Mouse (Mus musculus) layer of hippocampus, adult 18-20 months (tissue): ENCODE results near the gene Micu1. TPM values are rescaled to one million over a fixed set of nuclear protein-coding genes. Genes with fewer than 3 reads are reported as not detected.
"Not testable (repeated sequence)": the region's sequence is repeated elsewhere in the genome, so short reads cannot be mapped to it uniquely, and the experiment has no call there.

Experiments used
- DNase-seq, 2 experiments: peaks; one replicate each; pipeline ENCODE4 v3.0.0; 2022; ENCODE audit warnings: low spot score in 2 of 2
- total RNA-seq, 2 experiments: library from RNA; stranded (reverse); gene quantifications; 2 replicates each; pipeline ENCODE4 v1.2.3; 2021

Micu1 gene
- total RNA-seq, 2 experiments from 2014 or later = 97.8 to 101 TPM

DNA sequence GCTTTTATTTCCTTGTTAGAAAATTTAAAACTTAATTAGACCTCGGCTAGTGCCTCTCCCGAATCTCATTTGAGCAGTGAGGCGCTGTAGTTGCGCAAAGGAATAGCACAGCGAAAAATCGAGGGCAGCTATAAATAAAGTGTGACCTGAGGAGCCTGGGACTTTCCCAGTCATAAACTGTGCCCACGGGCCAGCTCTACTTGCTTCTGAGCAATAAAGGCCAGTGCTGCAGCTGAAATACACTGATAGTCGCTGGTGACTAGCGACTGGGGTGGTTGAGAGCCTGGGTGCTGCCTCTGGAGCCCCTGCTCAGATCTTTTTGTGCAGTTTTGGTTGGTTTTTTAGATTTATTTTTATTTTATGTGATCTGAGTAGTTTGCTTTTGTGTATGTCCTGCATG is 142.4 kb downstream of the Micu1 start:
- no peak for DNase-seq

DNA sequence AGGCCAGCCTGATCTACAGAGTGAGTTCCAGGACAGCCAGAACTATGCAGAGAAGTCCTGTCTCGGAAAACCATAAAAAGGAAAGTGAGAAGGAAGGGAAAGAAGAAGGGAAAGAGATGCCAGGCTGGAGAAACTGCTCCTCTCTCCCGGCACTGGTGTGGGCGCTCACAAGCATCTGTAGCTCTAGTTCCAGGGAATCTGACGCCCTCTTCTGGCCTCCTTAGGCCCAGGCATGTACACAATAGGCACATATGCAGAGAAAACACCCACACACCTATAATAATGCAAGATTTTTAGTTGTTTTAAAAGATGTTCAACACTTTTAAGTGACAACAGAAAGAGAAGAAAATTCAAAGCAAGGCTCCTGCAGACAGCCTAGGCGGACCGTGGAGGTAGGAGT is 144.1 kb downstream of the Micu1 start:
- DNase-seq = peak in 1 of 2 experiments; percentile 82

DNA sequence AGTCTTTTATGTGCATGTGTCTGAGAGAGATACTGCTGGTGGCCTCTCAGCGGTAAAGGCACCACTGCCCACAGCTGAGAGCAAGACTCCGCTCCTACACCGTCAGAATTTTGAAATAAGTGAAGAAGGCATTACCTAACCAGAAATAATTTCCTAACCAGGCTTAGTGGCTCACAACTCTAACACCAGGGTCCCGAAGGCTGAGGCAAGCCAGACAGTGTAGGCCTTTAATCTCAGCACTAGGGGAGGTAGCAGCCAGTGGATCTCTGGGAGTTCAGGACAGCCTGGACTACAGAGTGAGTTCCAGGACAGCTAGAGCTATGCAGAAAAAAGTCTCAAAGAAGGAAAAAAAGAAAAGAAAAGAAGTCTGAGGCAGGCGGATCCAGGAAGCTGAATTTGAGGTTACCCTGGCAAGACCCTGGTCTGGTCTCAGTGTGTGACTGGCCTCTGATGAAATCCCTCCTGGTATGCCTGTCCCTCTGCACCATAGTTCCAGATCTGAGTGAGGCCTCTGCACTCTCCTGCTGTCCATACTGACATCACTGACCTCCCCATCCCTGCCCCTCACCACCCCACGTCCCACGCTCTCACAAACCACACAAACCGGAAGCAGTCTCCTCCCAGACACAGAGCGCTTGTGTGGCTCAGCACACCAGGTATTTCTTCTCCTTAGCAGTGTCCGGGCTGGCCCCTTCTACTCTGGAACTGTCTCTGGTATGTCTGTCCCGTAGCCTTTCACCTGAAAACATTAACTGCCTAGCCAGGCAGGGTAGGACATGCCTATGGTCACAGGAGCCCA is 146.0 kb downstream of the Micu1 start:
- no peak for DNase-seq

GRCm38 (mm10) chr10:59848953-59849352 is 146.7 kb downstream of the Micu1 start:
- DNase-seq = no peak

DNA sequence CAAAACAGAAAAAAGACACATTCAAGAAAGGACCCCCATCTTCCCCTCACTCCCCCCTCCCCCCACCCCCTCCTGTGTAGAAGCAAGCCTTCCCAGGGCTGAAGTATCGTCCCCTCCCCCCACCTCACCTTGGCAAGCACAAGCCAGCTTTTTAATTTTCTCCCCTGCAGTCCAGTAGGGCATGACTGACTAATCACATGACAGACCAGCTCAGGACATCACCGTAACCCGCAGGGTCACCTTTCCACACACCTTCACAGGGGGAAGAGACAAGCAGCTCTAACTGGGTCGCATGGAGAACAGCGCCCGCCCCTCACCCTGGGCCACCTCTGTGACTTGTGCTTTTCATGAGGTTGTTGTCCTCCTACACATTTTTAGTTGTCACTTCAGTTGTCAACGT is 147.1 kb downstream of the Micu1 start:
- no peak for DNase-seq

DNA sequence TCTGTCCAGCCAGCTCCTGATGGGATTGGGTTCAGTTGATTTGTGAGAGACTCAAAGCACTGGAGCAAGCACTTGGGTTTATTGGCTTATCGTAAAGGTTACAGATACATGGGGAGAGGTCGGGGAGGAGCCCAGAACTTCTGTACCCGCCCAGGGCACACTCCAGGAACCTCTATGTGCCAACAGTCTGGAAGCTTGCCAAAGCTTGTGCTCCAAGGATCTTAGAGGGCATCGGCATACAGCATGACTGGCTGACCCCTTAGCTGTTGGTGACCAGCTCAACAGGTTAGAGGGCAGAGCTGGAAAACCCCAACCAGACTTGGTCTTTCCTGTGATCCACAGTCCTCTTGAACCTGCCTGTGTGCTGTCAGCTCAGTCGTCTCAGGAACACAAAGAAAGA is 154.9 kb downstream of the Micu1 start:
- DNase-seq = no peak

DNA sequence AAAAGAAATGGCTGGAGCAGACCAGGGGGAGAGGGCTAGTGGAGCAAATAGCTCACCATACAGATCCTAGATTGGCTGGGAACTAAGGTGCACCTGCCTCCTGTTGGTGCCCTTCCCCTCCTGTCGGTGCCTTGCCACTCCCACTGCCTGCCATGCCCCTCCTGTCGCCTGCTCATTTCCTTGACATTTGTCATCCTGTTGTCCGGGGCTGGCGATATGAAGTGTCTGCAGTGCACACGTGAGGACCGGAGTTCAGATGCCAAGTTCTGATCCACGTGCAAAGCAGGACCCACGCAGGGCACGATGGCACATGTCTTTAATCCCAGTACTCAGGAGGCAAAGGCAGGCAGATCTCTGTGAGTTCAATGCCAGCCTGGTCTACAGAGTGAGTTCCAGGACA is 158.4 kb downstream of the Micu1 start:
- no peak for DNase-seq

GRCm38 (mm10) chr10:59861201-59861600 is 158.9 kb downstream of the Micu1 start:
- no peak for DNase-seq

- no peak for DNase-seq
Observed at GRCm38 (mm10) chr10:59862816-59863440, 160.7 kb downstream of the Micu1 start.

- DNase-seq = no peak
Observed at GRCm38 (mm10) chr10:59863620-59864019, 161.3 kb downstream of the Micu1 start.

GRCm38 (mm10) chr10:59864232-59864875 is 162.1 kb downstream of the Micu1 start:
- peak; percentile 50 to 74 for DNase-seq

DNA sequence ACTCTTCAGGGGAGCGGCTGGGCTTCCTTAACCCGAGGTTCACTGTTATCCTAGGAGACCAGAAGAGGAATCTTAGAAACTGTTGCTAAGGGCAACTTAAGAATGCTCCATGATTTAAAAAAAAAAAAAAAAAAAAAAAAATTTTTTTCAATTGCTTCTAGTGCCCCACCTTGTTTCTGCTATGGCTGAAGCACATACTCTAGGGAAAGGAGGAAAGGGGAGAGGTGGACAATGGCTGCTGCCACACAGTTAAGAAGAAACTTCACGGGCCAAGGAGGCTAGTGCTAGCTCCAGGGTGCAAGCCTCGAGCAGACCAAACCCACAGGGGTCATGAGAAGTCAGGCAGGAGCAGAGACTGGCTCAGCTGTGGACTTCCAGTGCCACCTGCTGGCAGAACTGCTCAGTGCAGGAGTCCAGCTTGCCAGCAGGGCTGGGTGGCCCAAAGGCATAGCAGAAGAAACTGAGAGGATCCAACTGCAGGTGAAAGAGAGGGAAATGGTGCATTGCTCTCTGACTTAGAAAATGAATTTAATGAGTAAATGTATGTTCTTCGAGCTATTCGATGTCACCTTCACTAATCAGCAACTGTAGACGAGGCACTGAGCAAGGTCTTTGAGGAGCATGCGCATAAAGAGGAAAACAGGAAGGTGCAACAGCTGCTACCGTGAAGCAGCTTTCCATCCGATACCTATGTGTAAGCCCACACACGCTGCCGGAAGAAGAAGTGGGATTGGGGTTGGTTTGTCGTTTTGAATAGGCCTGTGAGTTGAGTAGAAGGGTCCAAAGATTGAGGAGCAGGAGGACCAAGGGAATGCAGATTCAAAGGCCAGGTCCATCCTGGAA is 162.8 kb downstream of the Micu1 start:
- peak; percentile 80 to 93 for DNase-seq

DNA sequence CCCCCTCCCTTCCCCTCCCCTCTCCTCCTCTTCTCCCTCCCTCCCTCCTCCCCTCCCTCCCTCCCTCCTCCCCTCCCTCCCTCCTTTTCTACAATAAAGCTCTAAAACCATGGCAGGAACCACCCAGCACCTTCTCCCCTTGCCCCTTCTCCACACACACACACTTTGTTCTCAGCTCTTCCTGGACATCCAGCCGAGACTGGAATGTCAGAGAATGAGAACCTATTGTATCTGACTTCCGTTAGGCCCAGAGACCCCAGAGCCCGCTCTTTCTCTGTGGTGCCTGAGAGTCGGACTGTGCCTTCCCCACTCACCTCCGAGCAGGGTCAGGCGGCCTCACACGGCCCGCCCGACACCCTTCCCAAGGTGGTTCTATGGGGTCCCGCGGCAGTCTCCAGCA is 166.0 kb downstream of the Micu1 start:
- no peak for DNase-seq

DNA sequence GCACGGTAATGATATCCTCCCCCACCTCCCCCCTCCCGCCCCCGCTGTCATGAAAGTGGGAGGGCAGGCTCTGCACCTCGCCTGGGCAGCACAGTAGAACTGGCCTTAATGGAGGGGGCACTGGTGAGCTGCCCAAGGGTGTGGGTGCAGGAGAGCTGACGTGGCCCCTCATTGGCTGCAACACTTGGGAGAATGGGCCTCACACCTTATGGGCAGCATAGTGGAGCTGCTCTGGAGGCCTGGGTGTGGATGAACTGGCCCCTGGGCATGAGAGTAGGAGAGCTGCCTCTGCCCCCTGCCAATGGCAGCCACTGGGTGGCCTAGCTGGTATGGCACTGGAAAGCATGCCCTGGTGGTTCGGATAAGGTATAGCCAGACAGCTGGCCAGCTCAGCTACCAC is 167.8 kb downstream of the Micu1 start:
- no peak for DNase-seq

- not testable (repeated sequence) for DNase-seq
Observed at GRCm38 (mm10) chr10:59872651-59873050, 170.4 kb downstream of the Micu1 start.

DNA sequence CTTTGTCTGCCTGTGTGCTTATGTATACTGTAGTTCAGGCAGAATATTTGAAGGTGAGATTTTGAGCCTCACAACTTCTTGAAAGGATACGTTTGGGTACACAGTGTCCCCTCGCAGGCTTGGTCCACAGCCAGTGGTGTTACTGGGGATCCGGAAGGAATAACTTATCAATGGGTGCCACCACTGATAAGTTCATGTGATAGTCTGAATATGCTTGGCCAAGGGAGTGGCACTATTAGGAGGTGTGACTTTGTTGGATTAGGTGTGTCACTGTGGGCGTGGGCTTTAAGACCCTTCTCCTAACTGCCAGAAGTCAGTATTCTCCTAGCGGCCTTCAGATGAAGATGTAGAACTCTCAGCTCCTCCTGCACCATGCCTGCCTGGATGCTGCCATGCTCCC is 170.9 kb downstream of the Micu1 start:
- DNase-seq = no peak

GRCm38 (mm10) chr10:59873613-59874012 is 171.3 kb downstream of the Micu1 start:
- no peak for DNase-seq

DNA sequence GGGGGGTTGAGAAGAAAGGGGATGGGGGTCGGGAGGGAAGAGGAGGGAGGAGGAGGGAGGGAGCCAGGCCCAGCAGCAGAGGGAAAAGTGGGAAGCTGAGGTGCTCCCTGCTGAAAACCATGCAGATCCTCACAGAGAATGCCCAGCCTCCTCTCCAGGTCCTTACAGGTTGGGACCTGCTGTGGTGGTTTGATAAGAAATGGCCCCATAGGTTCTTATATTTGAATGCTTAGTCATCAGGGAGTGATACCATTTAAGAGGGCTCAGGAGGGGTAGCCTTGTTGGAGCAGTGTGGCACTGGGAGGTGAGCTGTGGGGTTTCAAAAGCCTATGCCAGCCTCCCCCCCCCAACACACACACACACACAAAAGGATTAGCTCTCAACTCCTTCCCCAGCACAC is 173.1 kb downstream of the Micu1 start:
- DNase-seq = no peak

GRCm38 (mm10) chr10:59876698-59877097 is 174.4 kb downstream of the Micu1 start:
- not testable (repeated sequence) for DNase-seq

- DNase-seq = no peak
Observed at GRCm38 (mm10) chr10:59877421-59878117, 175.3 kb downstream of the Micu1 start.

DNA sequence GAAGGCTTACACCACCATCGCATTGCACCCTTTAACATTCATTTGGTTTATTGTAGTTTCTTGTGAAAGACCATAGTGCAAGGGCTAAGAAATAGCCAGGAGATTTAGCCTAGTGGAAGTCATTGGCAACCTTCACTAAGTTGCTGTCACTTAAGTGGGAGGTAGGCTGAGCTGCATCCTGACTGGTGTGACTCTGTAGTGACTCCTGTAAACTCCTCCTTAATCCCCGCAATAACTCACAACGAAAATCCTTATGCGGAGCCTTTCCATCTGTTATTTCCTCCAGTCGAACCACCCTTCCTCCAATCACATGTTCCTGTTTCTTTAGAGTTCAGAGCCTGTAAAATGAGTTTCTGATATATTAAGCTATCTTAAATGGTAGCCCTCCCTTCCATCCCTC is 176.5 kb downstream of the Micu1 start:
- no peak for DNase-seq
